Mouse (Mus musculus): Measurements from ENCODE around the gene Rcn3.
"Not testable (repeated sequence)": the region's sequence is repeated elsewhere in the genome, so short reads cannot be mapped to it uniquely, and the experiment has no call there.

DNA sequence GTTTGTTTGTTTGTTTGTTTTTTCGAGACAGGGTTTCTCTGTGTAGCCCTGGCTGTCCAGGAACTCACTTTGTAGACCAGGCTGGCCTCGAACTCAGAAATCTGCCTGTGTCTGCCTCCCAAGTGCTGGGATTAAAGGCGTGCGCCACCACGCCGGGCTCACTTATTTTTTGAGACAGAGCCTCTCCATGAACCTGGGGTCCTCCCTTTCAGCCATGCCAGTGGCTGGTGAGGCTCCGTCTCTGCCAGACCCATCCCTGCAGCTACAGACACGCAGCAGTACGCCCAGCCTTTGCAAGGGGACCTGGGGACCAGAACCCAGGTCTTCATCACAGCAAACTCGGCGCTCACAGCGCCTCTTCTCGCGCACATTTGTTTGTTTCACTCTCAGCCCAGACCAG, 3.9 kb upstream of the Rcn3 start:
- TF ChIP-seq CTCF (IDR thresholded peaks at IDR 0.05; ENCODE audit: borderline replicate concordance, control insufficient read depth, extremely low read depth, insufficient read depth, low read length, poor library complexity); POLR2A (IDR thresholded peaks at IDR 0.05; ENCODE audit: control insufficient read depth, extremely low read depth, insufficient read depth, low read length, poor library complexity): not testable (repeated sequence)

All from thymus, adult 2 months (tissue).